Mouse (Mus musculus) left cerebral cortex, postnatal 10 days (tissue): ENCODE measurements around the gene Akna. TPM values are rescaled to one million over a fixed set of nuclear protein-coding genes. Genes with fewer than 3 reads are reported as not detected.

Experiments used
- DNase-seq, 2 experiments: peaks; one replicate each; pipeline ENCODE4 v3.0.0; 2021 to 2022; ENCODE audit warnings: low spot score in 2 of 2, mixed read lengths in 1 of 2; ENCODE audit errors: extremely low spot score in 1 of 2
- intact Hi-C: fragments of 180-260 bp; cut with DNase I; formaldehyde crosslinking; loops from one replicate; pipeline ENCODE4 v1.15.1; 2025
- total RNA-seq, 2 experiments: library from RNA; stranded (reverse); gene quantifications; 2 replicates each; pipeline ENCODE4 v1.2.3; 2021

Gene Akna
- total RNA-seq, 2 experiments from 2014 or later: 3.4 to 4.8 TPM

GRCm38 (mm10) chr4:63389887-63390528, 13.1 kb downstream of the Akna start:
- DNase-seq: no peak
- intact Hi-C loops: no loop called here

- no peak for DNase-seq
- intact Hi-C loops: no loop called here
These were observed 13.8 kb downstream of the Akna start for GRCm38 (mm10) chr4:63389121-63389886.

GRCm38 (mm10) chr4:63388029-63388428, 15.1 kb downstream of the Akna start:
- DNase-seq: no peak
- intact Hi-C loops: no loop called here

GRCm38 (mm10) chr4:63385784-63386183, 17.4 kb downstream of the Akna start:
- DNase-seq: no peak
- intact Hi-C loops: no loop called here

GRCm38 (mm10) chr4:63385253-63385652, 17.9 kb downstream of the Akna start:
- intact Hi-C loops: no loop called here
- no peak for DNase-seq

- intact Hi-C loops: no loop called here
These were observed 18.9 kb downstream of the Akna start for GRCm38 (mm10) chr4:63384262-63384661.

GRCm38 (mm10) chr4:63383474-63383873, 19.7 kb downstream of the Akna start:
- no peak for DNase-seq
- intact Hi-C loops: no loop called here

More at GRCm38 (mm10) chr4:63384262-63384661, 18.9 kb downstream of the Akna start:
- DNase-seq: no peak

GRCm38 (mm10) chr4:63382676-63383369, 20.3 kb downstream of the Akna start:
- no peak for DNase-seq
- intact Hi-C loops: no loop called here

- DNase-seq: no peak
- intact Hi-C loops: no loop called here
These were observed 25.7 kb downstream of the Akna start for GRCm38 (mm10) chr4:63377483-63377882.

- peak in 1 of 2 experiments; percentile 41 for DNase-seq
- intact Hi-C loops: no loop called here
These were observed 27.8 kb downstream of the Akna start for GRCm38 (mm10) chr4:63375367-63375766.

- no peak for DNase-seq
- intact Hi-C loops: no loop called here
These were observed 28.8 kb downstream of the Akna start for GRCm38 (mm10) chr4:63374331-63374730.

- intact Hi-C loops: no loop called here
- no peak for DNase-seq
These were observed 29.8 kb downstream of the Akna start for GRCm38 (mm10) chr4:63373404-63373803.

GRCm38 (mm10) chr4:63371890-63372289, 31.3 kb downstream of the Akna start:
- DNase-seq: no peak
- intact Hi-C loops: no loop called here

- intact Hi-C loops: no loop called here
- DNase-seq: no peak
These were observed 32.3 kb downstream of the Akna start for GRCm38 (mm10) chr4:63370897-63371296.

GRCm38 (mm10) chr4:63368577-63368976, 34.6 kb downstream of the Akna start:
- intact Hi-C loops: loop anchor here (1.0 kb wide), 1 partner anchor 40 kb away; no protein-coding TSS in a partner anchor
- peak; percentile 85 to 86 for DNase-seq

GRCm38 (mm10) chr4:63362150-63362549, 41.0 kb downstream of the Akna start, which contains the start of gene Orm2:
Orm2 (plus strand) TSS chr4:63362449.
- intact Hi-C loops: no loop called here
- no peak for DNase-seq

- no peak for DNase-seq
- intact Hi-C loops: no loop called here
These were observed 43.3 kb downstream of the Akna start for GRCm38 (mm10) chr4:63359861-63360260.

GRCm38 (mm10) chr4:63356981-63357570, 46.1 kb downstream of the Akna start:
- peak in 1 of 2 experiments; percentile 13 for DNase-seq
- intact Hi-C loops: no loop called here
